Mouse (Mus musculus): Measurements from ENCODE around the gene Arrb2.

- no peak for TF ChIP-seq CTCF (IDR thresholded peaks at IDR 0.05; ENCODE audit: low read depth, low read length)
- no peak for TF ChIP-seq POLR2A (IDR thresholded peaks at IDR 0.05; ENCODE audit: insufficient read depth, low read length)
Measured at GRCm38 (mm10) chr11:70440637-70441036, 8.2 kb downstream of the Arrb2 start.

Data from ES-Bruce4 (cell line).